Mouse (Mus musculus) hindbrain, postnatal 0 days (tissue): ENCODE measurements around the gene Cmklr1. TPM values are rescaled to one million over a fixed set of nuclear protein-coding genes. Genes with fewer than 3 reads are reported as not detected.

Experiments used
- ATAC-seq: fragments of 200-750 bp; cut with Nextera tagmentation; 2 replicates; pipeline ENCODE4 v1.8.0; 2017; ENCODE audit warnings: mild to moderate bottlenecking, moderate TSS enrichment, moderate library complexity
- DNase-seq: peaks from one replicate; pipeline ENCODE4 v3.0.0-alpha.2; 2015; ENCODE audit warnings: low spot score
- H3K27ac ChIP-seq: fragments of 300-500 bp; sonication (generic); 2 replicates; pipeline ENCODE4 v1.5.1; 2014; ENCODE audit warnings: mild to moderate bottlenecking
- H3K27me3 ChIP-seq: fragments of 300-500 bp; sonication (generic); 2 replicates; pipeline ENCODE4 v1.6.1; 2014; ENCODE audit warnings: low read length, mixed read lengths; ENCODE audit not compliant: insufficient read depth
- H3K36me3 ChIP-seq: fragments of 300-500 bp; sonication (generic); 2 replicates; pipeline ENCODE4 v1.6.1; 2014; ENCODE audit warnings: low read length, mixed read lengths; ENCODE audit not compliant: insufficient read depth
- H3K4me1 ChIP-seq: fragments of 300-500 bp; sonication (generic); 2 replicates; pipeline ENCODE4 v1.6.1; 2014; ENCODE audit warnings: antibody characterized with exemption, low read length, mixed read lengths; ENCODE audit not compliant: insufficient read depth
- H3K4me2 ChIP-seq: fragments of 300-500 bp; sonication (generic); 2 replicates; pipeline ENCODE4 v1.6.1; 2014; ENCODE audit warnings: low read depth, mild to moderate bottlenecking, low read length, moderate library complexity, mixed read lengths
- H3K4me3 ChIP-seq: fragments of 300-500 bp; sonication (generic); 2 replicates; pipeline ENCODE4 v1.5.1; 2014; ENCODE audit warnings: low read length
- H3K9ac ChIP-seq: fragments of 300-500 bp; sonication (generic); replicated peaks from 2 replicates; pipeline ENCODE4 v1.6.1; 2014; ENCODE audit warnings: mild to moderate bottlenecking, low read length, moderate library complexity, mixed read lengths
- H3K9me3 ChIP-seq: fragments of 300-500 bp; sonication (generic); 2 replicates; pipeline ENCODE4 v1.6.1; 2016; ENCODE audit warnings: low read length, mixed read lengths
- CTCF ChIP-seq: IDR thresholded peaks from 2 replicates; pipeline ENCODE4 v1.5.1; 2016; ENCODE audit warnings: antibody characterized with exemption, control low read depth, low read depth
- WGBS: fragments of 180-500 bp; shearing (Covaris S2); extraction: QIAGEN DNeasy Blood & Tissue Kit; methylation state at CpG from one replicate; pipeline ENCODE4 v1.1.7; 2014; 5-methylcytosine and 5-hydroxymethylcytosine counted together
- polyA plus RNA-seq: library from polyadenylated mRNA; unstranded; fragments of >200 nt; fragmentation: Nextera tagmentation; extraction: Ambion mirVana; gene quantifications from 2 replicates; pipeline ENCODE4 v1.2.1, GENCODE M21; 2015
- total RNA-seq: library from RNA; depleted of rRNA; stranded (reverse); fragments of >200 nt; gene quantifications from 2 replicates; pipeline ENCODE4 v1.2.3, GENCODE M21; 2014; rRNA removed

Cmklr1 gene
- total RNA-seq (4.8 and 9.7 TPM in 2 replicates), polyA plus RNA-seq (0.91 and 1.6 TPM in 2 replicates)

DNA sequence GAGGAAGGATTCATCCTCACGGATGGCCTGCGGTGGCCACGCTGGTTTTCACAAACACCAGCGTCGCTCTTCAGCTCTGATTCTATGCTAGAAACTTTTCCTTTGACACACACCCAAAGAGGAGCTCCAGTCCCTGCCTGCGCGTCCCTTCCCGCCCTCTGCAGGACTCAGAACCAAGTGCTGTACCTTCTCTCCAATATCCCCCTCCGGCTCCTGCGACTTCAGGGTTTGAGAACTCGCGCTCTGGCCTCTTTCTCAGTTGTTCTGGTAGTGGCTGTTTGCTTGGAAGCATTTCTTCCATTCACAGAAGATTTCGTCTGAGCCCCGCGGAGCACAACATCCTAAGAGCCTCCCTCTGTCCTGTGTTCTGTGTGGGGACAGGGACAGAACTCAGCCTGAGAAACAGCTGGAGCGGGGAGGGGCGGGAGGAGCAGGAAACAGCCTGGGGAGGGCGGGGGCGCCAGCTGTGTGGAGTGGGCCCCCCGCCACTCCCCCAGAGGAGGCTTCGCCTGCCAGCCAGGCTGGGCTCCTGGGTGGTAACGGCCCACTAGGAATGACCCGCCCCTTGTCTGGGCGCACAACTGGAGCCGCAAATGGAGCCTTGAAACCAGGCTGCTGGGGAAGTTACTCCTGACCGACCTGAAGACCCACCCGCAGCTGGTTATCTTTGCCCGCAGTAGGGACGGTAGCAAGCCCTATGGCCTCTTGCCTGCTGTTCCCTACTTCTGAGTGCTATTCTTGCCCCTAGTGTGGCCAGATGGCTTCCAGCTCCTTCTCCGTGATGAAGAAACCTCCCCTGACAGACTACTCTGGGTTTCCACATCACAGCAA, at the start of gene Cmklr1:
TSS of gene Cmklr1 (minus strand) at position 392 of the 831 bp plus-strand sequence.
- Histone ChIP-seq H3K27me3 (peaks cover 6% of the 10 kb centered on the region), H3K4me2 (peak within 1 kb of the TSS; percentile 28), H3K9me3 (no peaks in the 10 kb centered on the region), H3K36me3 (no peaks in the 10 kb centered on the region), H3K9ac (0 out of 2 replicates have a peak within 1 kb of the TSS, but pooled peaks have one; percentile 17), H3K4me3 (no peak within 1 kb of the TSS; the same call in 1 of the 2 replicates), H3K4me1 (0 out of 2 replicates have a peak, but pooled peaks cover 4% of the 10 kb centered on the region), H3K27ac (no peak within 1 kb of the TSS)
- DNase-seq (peak; percentile 32), ATAC-seq (no peak)
- TF ChIP-seq CTCF, result peak; percentile 30
- 14% methylated on average over 28 of the region's 30 CpGs for WGBS

DNA sequence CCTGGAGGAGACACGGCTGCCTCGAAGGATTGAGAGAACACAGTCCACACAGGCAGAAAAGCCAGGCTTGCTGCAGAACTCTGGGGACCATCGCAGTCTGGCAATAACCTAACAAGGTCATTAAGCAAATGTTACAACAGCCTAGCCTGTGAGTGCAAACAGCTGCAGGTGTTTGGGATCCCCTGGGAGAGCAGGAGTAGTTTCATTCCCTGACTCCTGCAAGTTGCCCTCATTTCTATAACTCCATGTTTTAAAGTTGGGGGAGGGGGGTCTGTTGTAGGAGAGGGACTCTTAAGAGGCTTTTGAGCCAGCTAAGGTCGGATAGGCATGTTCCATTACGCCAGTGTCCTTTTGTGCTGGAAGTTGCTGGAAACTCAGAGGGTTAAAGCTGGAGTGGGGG, 44.2 kb upstream of the Cmklr1 start:
- H3K9me3 ChIP-seq, result no peaks in the 10 kb centered on the region
- no peak overlapping the region for H3K9ac ChIP-seq
- no peak for TF ChIP-seq CTCF
- no peak overlapping the region for H3K4me3 ChIP-seq
- no peaks in the 10 kb centered on the region for H3K27me3 ChIP-seq
- H3K27ac ChIP-seq, result peak overlapping the region; percentile 23; the same call in 1 of the 2 replicates
- H3K4me2 ChIP-seq, result no peak overlapping the region
- H3K36me3 ChIP-seq, result no peaks in the 10 kb centered on the region
- H3K4me1 ChIP-seq, result peaks cover 17% of the 10 kb centered on the region; the same call in 1 of the 2 replicates
- DNase-seq, result peak; percentile 51
- WGBS, result 38% methylated on average over 5 of the region's 5 CpGs
- no peak for ATAC-seq

DNA sequence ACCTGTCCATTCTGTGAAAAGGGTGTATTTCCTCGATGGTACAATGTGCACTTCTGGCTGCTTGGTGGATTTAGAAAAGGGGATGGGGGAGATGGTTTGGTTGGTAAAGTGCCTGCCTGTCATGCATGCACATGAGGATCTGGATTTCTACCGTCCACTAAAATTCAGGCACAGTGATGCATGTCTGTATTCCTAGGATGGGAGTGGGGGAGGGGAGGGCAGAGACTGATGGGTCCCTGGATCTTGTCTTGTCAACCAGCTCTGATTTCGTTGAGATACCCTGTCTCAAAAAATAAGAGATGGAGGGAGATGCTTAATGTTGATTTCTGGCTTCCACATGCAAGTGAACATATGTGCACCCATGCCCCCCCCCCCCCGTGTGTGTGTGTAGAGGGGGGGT, 43.8 kb upstream of the Cmklr1 start:
- ATAC-seq (no peak), DNase-seq (no peak)
- no peak overlapping the region for H3K4me3 ChIP-seq
- no peak for TF ChIP-seq CTCF
- H3K27me3 ChIP-seq, result no peaks in the 10 kb centered on the region
- H3K36me3 ChIP-seq, result no peaks in the 10 kb centered on the region
- H3K9me3 ChIP-seq, result no peaks in the 10 kb centered on the region
- peak overlapping the region; percentile 23; the same call in 1 of the 2 replicates for H3K27ac ChIP-seq
- peaks cover 17% of the 10 kb centered on the region; the same call in 1 of the 2 replicates for H3K4me1 ChIP-seq
- 50% methylated on average over 4 of the region's 4 CpGs for WGBS
- H3K4me2 ChIP-seq, result no peak overlapping the region
- no peak overlapping the region for H3K9ac ChIP-seq

DNA sequence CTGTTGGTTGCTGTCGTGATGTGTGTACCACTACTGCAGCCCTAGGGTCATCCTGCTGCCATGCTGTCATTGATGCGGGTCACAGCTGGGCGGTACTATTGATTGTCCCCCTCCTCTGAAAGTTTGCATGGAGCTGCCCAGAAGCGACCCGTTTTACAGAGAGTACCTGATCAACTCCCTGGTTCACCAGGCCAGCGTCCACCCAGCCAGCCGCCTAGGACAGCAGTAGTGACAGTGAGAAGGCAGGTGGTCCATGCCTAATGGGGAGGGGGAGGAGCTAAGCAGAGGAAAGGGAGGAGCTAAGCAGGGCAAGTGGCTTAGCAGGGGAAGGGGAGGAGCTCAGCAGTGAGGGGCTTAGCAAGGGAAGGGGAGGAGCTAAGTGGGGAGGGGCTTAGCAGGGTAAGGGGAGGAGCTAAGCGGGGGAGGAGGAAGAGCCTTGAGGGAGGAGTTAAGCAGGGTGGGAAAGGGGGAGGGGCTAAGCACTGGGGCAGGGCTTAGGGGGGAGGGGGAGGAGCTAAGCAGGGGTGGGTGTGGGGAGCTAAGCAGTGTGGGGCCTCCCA, 43.0 kb upstream of the Cmklr1 start:
- H3K27me3 ChIP-seq, result no peaks in the 10 kb centered on the region
- peaks cover 17% of the 10 kb centered on the region; the same call in 1 of the 2 replicates for H3K4me1 ChIP-seq
- no peak for ATAC-seq
- no peak for TF ChIP-seq CTCF
- H3K27ac ChIP-seq, result no peak overlapping the region
- no peak for DNase-seq
- H3K4me3 ChIP-seq, result no peak overlapping the region
- H3K4me2 ChIP-seq, result no peak overlapping the region
- H3K9ac ChIP-seq, result no peak overlapping the region
- H3K36me3 ChIP-seq, result no peaks in the 10 kb centered on the region
- no peaks in the 10 kb centered on the region for H3K9me3 ChIP-seq
- WGBS, result 89% methylated on average over 8 of the region's 8 CpGs

- Histone ChIP-seq H3K4me2 (no peak overlapping the region), H3K27ac (peak overlapping the region; percentile 12; the same call in 1 of the 2 replicates), H3K9me3 (no peaks in the 10 kb centered on the region), H3K27me3 (no peaks in the 10 kb centered on the region), H3K4me1 (peaks cover 17% of the 10 kb centered on the region; the same call in 1 of the 2 replicates), H3K36me3 (no peaks in the 10 kb centered on the region), H3K4me3 (no peak overlapping the region), H3K9ac (no peak overlapping the region)
- DNase-seq (no peak), ATAC-seq (0 out of 2 replicates have a peak, but pooled peaks have one; percentile 14)
- WGBS, result 91% methylated on average over 2 of the region's 2 CpGs
- no peak for TF ChIP-seq CTCF
Measured at GRCm38 (mm10) chr5:113690866-113691265, 40.6 kb upstream of the Cmklr1 start.

GRCm38 (mm10) chr5:113690069-113690548, 39.9 kb upstream of the Cmklr1 start:
- Histone ChIP-seq H3K36me3 (no peaks in the 10 kb centered on the region), H3K9ac (no peak overlapping the region), H3K4me2 (peak overlapping the region; percentile 11; the same call in 1 of the 2 replicates), H3K27me3 (no peaks in the 10 kb centered on the region), H3K9me3 (no peaks in the 10 kb centered on the region), H3K4me1 (peaks cover 17% of the 10 kb centered on the region; the same call in 1 of the 2 replicates), H3K27ac (peak overlapping the region; percentile 12), H3K4me3 (no peak overlapping the region)
- no peak for TF ChIP-seq CTCF
- DNase-seq (peak; percentile 85), ATAC-seq (peak; percentile 72)
- WGBS, result 16% methylated on average over 15 of the region's 15 CpGs
